In genomic region chr19:40333081-40333480, GRCm38 (mm10) we compare ENCODE assay signal across 19 mouse cellular contexts.
"Had no signal": no experiment of that assay in that cellular context is flagged by ENCODE, and none has a peak within 500 bp of the region (broad histone marks: within the 10 kb centered on the region; RNA-seq: fewer than 3 reads in every experiment).

No protein-coding gene starts in this region.

- H3K27me3 ChIP-seq: lung, embryonic 15.5 days; megakaryocyte, embryonic 14.5 days; midbrain, embryonic 13.5 days; midbrain, embryonic 15.5 days; neural tube, embryonic 12.5 days had no signal

- H3K4me3 ChIP-seq: lung, embryonic 15.5 days; megakaryocyte, embryonic 14.5 days; midbrain, embryonic 13.5 days; midbrain, embryonic 15.5 days; neural tube, embryonic 12.5 days had no signal

- H3K4me1 ChIP-seq: lung, embryonic 15.5 days; midbrain, embryonic 13.5 days; midbrain, embryonic 15.5 days; neural tube, embryonic 12.5 days had no signal

- H3K9ac ChIP-seq: lung, embryonic 15.5 days; midbrain, embryonic 13.5 days; midbrain, embryonic 15.5 days; neural tube, embryonic 12.5 days had no signal

- H3K9me3 ChIP-seq: lung, embryonic 15.5 days; midbrain, embryonic 13.5 days; midbrain, embryonic 15.5 days; neural tube, embryonic 12.5 days had no signal

- DNase-seq: lung, adult 2 months; lung, postnatal 14 days; lung, postnatal 36 days; retina, postnatal 1 day; right cerebral cortex, adult 18-20 months; right cerebral cortex, postnatal 25 days; right cerebral cortex, postnatal 4 days; spleen, adult 18-20 months; thymus, adult 18-20 months; thymus, postnatal 14 days; thymus, postnatal 36 days had no signal

- H3K27ac ChIP-seq: lung, embryonic 15.5 days; macrophage; midbrain, embryonic 13.5 days; midbrain, embryonic 15.5 days; neural tube, embryonic 12.5 days had no signal

- H3K36me3 ChIP-seq: lung, embryonic 15.5 days; midbrain, embryonic 15.5 days had no signal

- H3K4me2 ChIP-seq: lung, embryonic 15.5 days; midbrain, embryonic 11.5 days; midbrain, embryonic 13.5 days; midbrain, embryonic 15.5 days; neural tube, embryonic 12.5 days had no signal

- ATAC-seq: lung, postnatal 0 days; midbrain, embryonic 13.5 days; midbrain, embryonic 15.5 days had no signal
